Mouse (Mus musculus) embryonic fibroblast, embryonic 13.5 days (primary cell): ENCODE results near the gene Leap2. TPM values are rescaled to one million over a fixed set of nuclear protein-coding genes. Genes with fewer than 3 reads are reported as not detected.

Experiments
- H3K27ac ChIP-seq: 2 replicates; pipeline ENCODE4 v1.5.1; 2012; ENCODE audit warnings: low read length, control low read depth, inconsistent platforms; ENCODE audit not compliant: insufficient read depth
- H3K4me1 ChIP-seq: 2 replicates; pipeline ENCODE4 v1.6.1; 2011; ENCODE audit warnings: low read length; ENCODE audit not compliant: control insufficient read depth, insufficient read depth
- H3K4me3 ChIP-seq: 2 replicates; pipeline ENCODE4 v1.5.1; 2011; ENCODE audit warnings: mild to moderate bottlenecking, control low read depth, low read length; ENCODE audit not compliant: insufficient read depth
- CTCF ChIP-seq: IDR thresholded peaks from 2 replicates; pipeline ENCODE4 v1.5.1; 2011; ENCODE audit warnings: mild to moderate bottlenecking, control low read depth, low read length, moderate library complexity, borderline replicate concordance; ENCODE audit not compliant: insufficient read depth
- POLR2A ChIP-seq: IDR thresholded peaks from 2 replicates; pipeline ENCODE4 v1.6.1; 2011; ENCODE audit warnings: low read depth, mild to moderate bottlenecking, control low read depth, low read length, moderate library complexity
- polyA plus RNA-seq: library from polyadenylated mRNA; stranded (reverse); fragments of >200 nt; gene quantifications from 2 replicates; pipeline ENCODE4 v1.2.4, GENCODE M21; 2011; ENCODE audit warnings: low read depth; ENCODE audit not compliant: missing spikeins, insufficient read length

Leap2 gene
- not detected in 2 replicates for polyA plus RNA-seq

GRCm38 (mm10) chr11:53423036-53423435 lies at the start of gene Leap2:
TSS of gene Leap2 (minus strand) at chr11:53423170.
- H3K27ac ChIP-seq = no peak within 1 kb of the TSS
- H3K4me1 ChIP-seq = no peaks in the 10 kb centered on the region
- no peak within 1 kb of the TSS for H3K4me3 ChIP-seq
- TF ChIP-seq POLR2A (no peak), CTCF (no peak)

GRCm38 (mm10) chr11:53472709-53473108 lies 49.7 kb upstream of the Leap2 start:
- Histone ChIP-seq H3K4me3 (no peak overlapping the region), H3K4me1 (no peaks in the 10 kb centered on the region), H3K27ac (no peak overlapping the region)
- TF ChIP-seq CTCF (no peak), POLR2A (no peak)

GRCm38 (mm10) chr11:53469968-53470695 lies 47.2 kb upstream of the Leap2 start, which contains the start of gene Gm9837:
TSS of gene Gm9837 (minus strand) at chr11:53470479.
- no peak within 1 kb of the TSS for H3K27ac ChIP-seq
- TF ChIP-seq CTCF (peak; percentile 97), POLR2A (no peak; the same call in 1 of the 2 replicates)
- no peaks in the 10 kb centered on the region for H3K4me1 ChIP-seq
- H3K4me3 ChIP-seq = peak within 1 kb of the TSS; percentile 12; the same call in 1 of the 2 replicates

GRCm38 (mm10) chr11:53469294-53469967 lies 46.5 kb upstream of the Leap2 start:
- H3K4me1 ChIP-seq = no peaks in the 10 kb centered on the region
- no peak overlapping the region for H3K27ac ChIP-seq
- H3K4me3 ChIP-seq = peak overlapping the region; percentile 12; the same call in 1 of the 2 replicates
- TF ChIP-seq CTCF = no peak
- TF ChIP-seq POLR2A = no peak

- Histone ChIP-seq H3K4me1 (no peaks in the 10 kb centered on the region), H3K27ac (no peak overlapping the region), H3K4me3 (no peak overlapping the region)
- no peak for TF ChIP-seq POLR2A
- TF ChIP-seq CTCF = peak; percentile 68
Observed at GRCm38 (mm10) chr11:53466231-53466971, 43.4 kb upstream of the Leap2 start.

- H3K27ac ChIP-seq = no peak overlapping the region
- TF ChIP-seq CTCF = no peak
- no peak for TF ChIP-seq POLR2A
Observed at GRCm38 (mm10) chr11:53463551-53464424, 40.8 kb upstream of the Leap2 start.

GRCm38 (mm10) chr11:53461727-53462126 lies 38.8 kb upstream of the Leap2 start:
- no peak overlapping the region for H3K4me3 ChIP-seq
- H3K4me1 ChIP-seq = peaks cover 2% of the 10 kb centered on the region; the same call in 1 of the 2 replicates
- H3K27ac ChIP-seq = no peak overlapping the region
- TF ChIP-seq CTCF (no peak), POLR2A (no peak)

More at GRCm38 (mm10) chr11:53463551-53464424, 40.8 kb upstream of the Leap2 start:
- Histone ChIP-seq H3K4me1 (peaks cover 2% of the 10 kb centered on the region; the same call in 1 of the 2 replicates), H3K4me3 (peak overlapping the region; percentile 11; the same call in 1 of the 2 replicates)

- peaks cover 2% of the 10 kb centered on the region; the same call in 1 of the 2 replicates for H3K4me1 ChIP-seq
- no peak for TF ChIP-seq POLR2A
- no peak overlapping the region for H3K4me3 ChIP-seq
- no peak overlapping the region for H3K27ac ChIP-seq
Observed at GRCm38 (mm10) chr11:53460192-53460591, 37.2 kb upstream of the Leap2 start.

GRCm38 (mm10) chr11:53458996-53459395 lies 36.0 kb upstream of the Leap2 start:
- Histone ChIP-seq H3K27ac (no peak overlapping the region), H3K4me3 (no peak overlapping the region), H3K4me1 (peaks cover 2% of the 10 kb centered on the region; the same call in 1 of the 2 replicates)
- no peak for TF ChIP-seq CTCF
- TF ChIP-seq POLR2A = no peak
